Mouse (Mus musculus) megakaryocyte-erythroid progenitor cell, adult 5-6 weeks (primary cell): ENCODE measurements at regions not wholly inside any gene's neighbourhood (a gene's known extent, or its start where the extent isn't known, plus 50 kb on each side); places are given as distances from the start of the nearest gene placed in this dataset.

Source experiments
- ATAC-seq: replicated peaks from 2 replicates; pipeline ENCODE4 v1.8.0; 2016; ENCODE audit warnings: mild to moderate bottlenecking, inconsistent platforms; ENCODE audit not compliant: severe bottlenecking, poor library complexity, low FRiP score, low TSS enrichment

- ATAC-seq = no peak
Observed at GRCm38 (mm10) chr4:55697108-55697507, 164.8 kb upstream of the Klf4 start.

- no peak for ATAC-seq
Observed at GRCm38 (mm10) chr4:55696428-55696827, 164.2 kb upstream of the Klf4 start.

- no peak for ATAC-seq
Observed at GRCm38 (mm10) chr4:55695246-55695645, 163.0 kb upstream of the Klf4 start.

GRCm38 (mm10) chr4:55689479-55689878 is 157.2 kb upstream of the Klf4 start:
- ATAC-seq = no peak

GRCm38 (mm10) chr4:55686771-55687170 is 154.5 kb upstream of the Klf4 start:
- no peak for ATAC-seq

- ATAC-seq = no peak
Observed at GRCm38 (mm10) chr4:55672288-55672687, 140.0 kb upstream of the Klf4 start.

GRCm38 (mm10) chr4:55670258-55670657 is 138.0 kb upstream of the Klf4 start:
- ATAC-seq = no peak

GRCm38 (mm10) chr4:55664822-55665221 is 132.6 kb upstream of the Klf4 start:
- no peak for ATAC-seq

- ATAC-seq = no peak
Observed at GRCm38 (mm10) chr4:55663856-55664255, 131.6 kb upstream of the Klf4 start.

GRCm38 (mm10) chr4:55662041-55662440 is 129.8 kb upstream of the Klf4 start:
- ATAC-seq = no peak

GRCm38 (mm10) chr4:55658904-55659303 is 126.6 kb upstream of the Klf4 start:
- ATAC-seq = no peak

GRCm38 (mm10) chr4:55655329-55655728 is 123.1 kb upstream of the Klf4 start:
- no peak for ATAC-seq

- ATAC-seq = no peak
Observed at GRCm38 (mm10) chr4:55652628-55653027, 120.4 kb upstream of the Klf4 start.

- no peak for ATAC-seq
Observed at GRCm38 (mm10) chr4:55651811-55652410, 119.6 kb upstream of the Klf4 start.

GRCm38 (mm10) chr4:55651051-55651763 is 118.9 kb upstream of the Klf4 start:
- ATAC-seq = no peak

GRCm38 (mm10) chr4:55650186-55650585 is 117.9 kb upstream of the Klf4 start:
- ATAC-seq = no peak

- ATAC-seq = no peak
Observed at GRCm38 (mm10) chr4:55648376-55648775, 116.1 kb upstream of the Klf4 start.

- no peak for ATAC-seq
Observed at GRCm38 (mm10) chr4:55645432-55645831, 113.2 kb upstream of the Klf4 start.

GRCm38 (mm10) chr4:55644895-55645294 is 112.6 kb upstream of the Klf4 start:
- ATAC-seq = no peak

- no peak for ATAC-seq
Observed at GRCm38 (mm10) chr4:55634946-55635511, 102.8 kb upstream of the Klf4 start.

- ATAC-seq = no peak
Observed at GRCm38 (mm10) chr4:55631157-55631556, 98.9 kb upstream of the Klf4 start.
